Mouse (Mus musculus) midbrain, postnatal 0 days (tissue): ENCODE measurements around the gene Nrxn2. TPM values are rescaled to one million over a fixed set of nuclear protein-coding genes. Genes with fewer than 3 reads are reported as not detected.
A peak's percentile ranks its signal among the peaks of the same experiment; 100 is the strongest.

ENCODE experiments used
- ATAC-seq: fragments of 200-750 bp; cut with Nextera tagmentation; 2 replicates; pipeline ENCODE4 v1.8.0; 2017; ENCODE audit warnings: moderate number of reproducible peaks, mild to moderate bottlenecking, moderate TSS enrichment, moderate library complexity; ENCODE audit not compliant: low FRiP score
- DNase-seq: peaks from one replicate; pipeline ENCODE4 v3.0.0-alpha.2; 2015; ENCODE audit warnings: low spot score
- H3K27ac ChIP-seq: fragments of 300-500 bp; sonication (generic); 2 replicates; pipeline ENCODE4 v1.5.1; 2014; ENCODE audit warnings: low read depth, mild to moderate bottlenecking, low read length, mixed read lengths
- H3K27me3 ChIP-seq: fragments of 300-500 bp; sonication (generic); 2 replicates; pipeline ENCODE4 v1.6.1; 2014; ENCODE audit warnings: low read length, control low read depth, mixed read lengths; ENCODE audit not compliant: insufficient read depth
- H3K36me3 ChIP-seq: fragments of 300-500 bp; sonication (generic); 2 replicates; pipeline ENCODE4 v1.6.1; 2014; ENCODE audit warnings: low read length, control low read depth, mixed read lengths; ENCODE audit not compliant: insufficient read depth
- H3K4me1 ChIP-seq: fragments of 300-500 bp; sonication (generic); 2 replicates; pipeline ENCODE4 v1.6.1; 2014; ENCODE audit warnings: mild to moderate bottlenecking, control low read depth, antibody characterized with exemption, low read length, mixed read lengths; ENCODE audit not compliant: insufficient read depth
- H3K4me2 ChIP-seq: fragments of 300-500 bp; sonication (generic); 2 replicates; pipeline ENCODE4 v1.6.1; 2014; ENCODE audit warnings: low read depth, mild to moderate bottlenecking, low read length, mixed read lengths; ENCODE audit not compliant: poor library complexity, severe bottlenecking
- H3K4me3 ChIP-seq: fragments of 300-500 bp; sonication (generic); 2 replicates; pipeline ENCODE4 v1.5.1; 2014; ENCODE audit warnings: low read depth, mild to moderate bottlenecking, low read length, moderate library complexity
- H3K9ac ChIP-seq: fragments of 300-500 bp; sonication (generic); replicated peaks from 2 replicates; pipeline ENCODE4 v1.6.1; 2014; ENCODE audit warnings: mild to moderate bottlenecking, low read length, moderate library complexity, mixed read lengths; ENCODE audit not compliant: poor library complexity, severe bottlenecking
- H3K9me3 ChIP-seq: fragments of 300-500 bp; sonication (generic); 2 replicates; pipeline ENCODE4 v1.6.1; 2016; ENCODE audit warnings: low read length, control low read depth
- CTCF ChIP-seq: IDR thresholded peaks from 2 replicates; pipeline ENCODE4 v1.5.1; 2016; ENCODE audit warnings: antibody characterized with exemption, mild to moderate bottlenecking
- WGBS: fragments of 180-500 bp; shearing (Covaris S2); extraction: QIAGEN DNeasy Blood & Tissue Kit; methylation state at CpG from one replicate; pipeline ENCODE4 v1.1.7; 2014; 5-methylcytosine and 5-hydroxymethylcytosine counted together
- polyA plus RNA-seq: library from polyadenylated mRNA; unstranded; fragments of >200 nt; fragmentation: Nextera tagmentation; extraction: Ambion mirVana; gene quantifications from 2 replicates; pipeline ENCODE4 v1.2.1, GENCODE M21; 2015
- total RNA-seq: library from RNA; depleted of rRNA; stranded (reverse); fragments of >200 nt; gene quantifications from 2 replicates; pipeline ENCODE4 v1.2.3, GENCODE M21; 2014

Nrxn2 gene
- total and polyA plus RNA-seq, 2 experiments from 2014 or later = 75.7 to 382 TPM

DNA sequence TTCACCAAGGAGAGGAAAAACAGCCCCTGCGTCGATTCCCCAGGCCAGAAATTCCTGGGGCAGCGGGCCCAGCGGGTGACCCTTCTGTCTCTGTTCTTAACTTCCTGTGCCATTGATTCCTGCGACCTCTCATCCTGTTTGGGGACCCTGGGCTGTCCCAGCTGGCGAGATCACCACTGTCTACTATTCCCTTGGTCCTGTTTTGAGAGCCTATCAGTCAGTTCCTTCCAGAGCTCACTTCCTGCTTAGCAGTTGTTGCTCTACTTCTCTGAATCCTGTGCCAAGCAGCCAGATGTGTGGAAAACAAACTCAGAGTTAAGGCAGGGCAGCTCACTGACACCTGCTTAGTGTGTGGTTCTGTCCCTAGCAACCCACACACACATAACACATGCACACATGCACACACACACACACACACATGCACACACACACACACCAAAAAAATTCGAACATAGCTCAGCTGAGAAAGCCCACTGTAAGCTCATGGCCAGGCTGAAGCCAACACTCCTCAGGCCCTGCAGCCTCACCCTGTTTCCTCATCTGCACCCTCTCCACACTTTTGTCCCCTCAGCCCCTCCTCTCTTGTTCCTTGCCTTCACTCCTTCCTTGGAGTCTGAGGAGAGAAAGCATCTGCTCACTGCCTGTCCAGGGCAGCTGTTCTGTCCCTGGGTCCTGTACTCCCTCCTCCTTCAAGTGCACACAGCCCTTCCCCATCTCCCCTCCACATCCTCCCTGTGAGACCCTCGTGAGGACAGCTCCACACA lies 135.5 kb downstream of the Nrxn2 start:
- Histone ChIP-seq H3K27me3 (no peaks in the 10 kb centered on the region), H3K4me3 (no peak overlapping the region), H3K4me1 (no peaks in the 10 kb centered on the region), H3K4me2 (no peak overlapping the region), H3K27ac (no peak overlapping the region), H3K36me3 (no peaks in the 10 kb centered on the region), H3K9me3 (no peaks in the 10 kb centered on the region), H3K9ac (no peak overlapping the region)
- DNase-seq (no peak), ATAC-seq (no peak)
- 39% methylated on average over 8 of the region's 8 CpGs for WGBS
- no peak for TF ChIP-seq CTCF

DNA sequence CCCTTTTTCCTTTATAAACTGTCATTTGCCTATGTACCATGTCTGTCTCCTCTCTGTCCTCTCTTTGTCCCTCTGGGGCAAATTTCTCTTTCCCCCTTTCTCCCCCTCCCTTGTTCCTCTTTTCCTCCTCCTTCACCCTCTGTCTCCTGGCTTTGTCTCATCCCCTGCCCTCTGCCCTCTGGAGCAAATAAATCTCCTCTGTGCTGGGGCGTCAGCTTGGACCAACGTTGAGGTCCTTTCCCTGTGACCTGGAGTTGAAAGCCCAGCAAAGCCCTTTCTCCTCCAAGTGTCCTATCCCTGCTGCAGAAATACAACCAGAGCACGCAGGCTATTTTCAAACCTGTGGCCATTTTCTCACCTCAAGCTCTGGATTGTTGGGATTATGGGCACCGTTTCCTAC lies 141.0 kb downstream of the Nrxn2 start:
- H3K27me3 ChIP-seq = no peaks in the 10 kb centered on the region
- no peak overlapping the region for H3K27ac ChIP-seq
- TF ChIP-seq CTCF = no peak
- no peak overlapping the region for H3K4me3 ChIP-seq
- no peaks in the 10 kb centered on the region for H3K4me1 ChIP-seq
- no peaks in the 10 kb centered on the region for H3K9me3 ChIP-seq
- no peak for ATAC-seq
- WGBS = 60% methylated on average over 4 of the region's 4 CpGs
- no peak for DNase-seq
- H3K9ac ChIP-seq = no peak overlapping the region
- H3K4me2 ChIP-seq = no peak overlapping the region
- no peaks in the 10 kb centered on the region for H3K36me3 ChIP-seq

DNA sequence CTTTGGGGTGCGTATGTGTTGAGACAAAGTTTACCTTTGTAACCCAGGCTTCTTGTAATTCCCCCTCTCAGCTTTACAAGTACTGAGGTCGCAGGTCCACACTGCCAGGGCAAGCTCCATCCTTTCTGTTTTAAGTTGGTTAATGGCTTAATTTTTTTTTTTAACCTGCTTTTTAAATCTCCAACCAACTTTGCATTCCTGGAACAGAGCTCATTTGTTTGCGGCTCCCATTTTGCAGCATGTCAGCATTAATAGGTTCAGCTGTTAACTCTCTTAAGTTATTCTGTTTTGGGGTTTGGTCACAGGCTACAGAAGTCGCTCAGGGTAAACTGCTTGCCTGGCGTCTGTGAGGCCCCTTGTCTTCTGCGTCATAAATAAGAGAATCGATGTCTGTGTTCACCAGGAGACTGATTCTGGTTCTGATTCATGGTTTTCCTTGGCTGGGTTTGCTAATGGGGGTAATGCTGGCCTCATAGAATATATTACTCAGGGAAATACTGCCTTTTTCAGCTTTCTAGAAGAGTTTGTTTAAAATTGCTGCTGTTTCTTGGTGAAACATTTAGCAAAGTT lies 141.8 kb downstream of the Nrxn2 start:
- Histone ChIP-seq H3K27ac (no peak overlapping the region), H3K4me3 (no peak overlapping the region), H3K4me2 (no peak overlapping the region), H3K27me3 (no peaks in the 10 kb centered on the region), H3K36me3 (no peaks in the 10 kb centered on the region), H3K9ac (no peak overlapping the region), H3K4me1 (no peaks in the 10 kb centered on the region), H3K9me3 (no peaks in the 10 kb centered on the region)
- 70% methylated on average over 7 of the region's 7 CpGs for WGBS
- no peak for TF ChIP-seq CTCF
- ATAC-seq = no peak
- no peak for DNase-seq

DNA sequence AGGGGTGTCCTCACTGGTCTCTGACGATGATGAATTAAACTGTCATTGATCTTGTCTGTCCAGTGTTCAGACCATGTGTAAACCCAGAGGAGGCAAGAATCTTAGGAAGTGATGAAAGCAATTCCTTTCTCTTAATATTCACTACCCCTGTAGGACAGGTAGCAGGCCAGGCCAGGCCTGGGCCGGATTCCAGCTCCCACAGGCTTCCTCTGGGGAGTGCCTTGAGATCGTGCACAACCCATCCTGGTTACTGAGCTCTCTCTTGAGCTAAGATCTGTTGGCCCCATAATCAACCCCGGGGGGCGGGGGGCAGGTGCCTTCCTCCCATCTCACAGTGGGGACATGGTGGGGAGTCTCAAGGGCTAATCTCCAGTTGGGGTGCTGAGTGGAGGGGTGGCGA lies 146.6 kb downstream of the Nrxn2 start:
- no peak overlapping the region for H3K27ac ChIP-seq
- H3K9me3 ChIP-seq = no peaks in the 10 kb centered on the region
- ATAC-seq = no peak
- H3K4me3 ChIP-seq = no peak overlapping the region
- H3K36me3 ChIP-seq = no peaks in the 10 kb centered on the region
- WGBS = 89% methylated on average over 6 of the region's 6 CpGs
- no peak for DNase-seq
- no peaks in the 10 kb centered on the region for H3K27me3 ChIP-seq
- H3K9ac ChIP-seq = no peak overlapping the region
- 0 out of 2 replicates have a peak, but pooled peaks cover 4% of the 10 kb centered on the region for H3K4me1 ChIP-seq
- TF ChIP-seq CTCF = no peak
- no peak overlapping the region for H3K4me2 ChIP-seq

DNA sequence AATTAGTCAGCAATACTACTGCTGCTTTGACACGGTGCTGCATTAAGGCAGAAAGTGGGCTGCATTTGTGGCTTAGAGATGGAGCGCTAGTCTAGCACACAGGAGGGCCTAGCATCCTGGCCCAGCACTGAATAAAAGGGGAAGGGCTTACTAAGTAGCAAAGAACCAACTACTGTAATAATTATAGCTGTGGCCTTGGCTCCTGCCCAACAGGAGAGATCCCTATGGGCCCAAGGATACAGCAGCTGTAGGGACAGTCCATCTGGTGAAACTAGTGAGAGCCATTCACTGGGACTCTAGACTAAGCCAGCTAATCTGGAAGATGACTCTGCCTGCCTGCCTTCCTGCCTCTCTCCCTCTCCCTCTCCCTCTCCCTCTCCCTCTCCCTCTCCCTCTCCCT lies 147.9 kb downstream of the Nrxn2 start:
- 65% methylated on average over 2 of the region's 2 CpGs for WGBS
- DNase-seq (peak; percentile 65), ATAC-seq (no peak)
- Histone ChIP-seq H3K9me3 (no peaks in the 10 kb centered on the region), H3K27me3 (no peaks in the 10 kb centered on the region), H3K4me2 (no peak overlapping the region), H3K27ac (no peak overlapping the region), H3K4me3 (no peak overlapping the region), H3K36me3 (no peaks in the 10 kb centered on the region), H3K9ac (no peak overlapping the region), H3K4me1 (0 out of 2 replicates have a peak, but pooled peaks cover 4% of the 10 kb centered on the region)
- no peak for TF ChIP-seq CTCF

DNA sequence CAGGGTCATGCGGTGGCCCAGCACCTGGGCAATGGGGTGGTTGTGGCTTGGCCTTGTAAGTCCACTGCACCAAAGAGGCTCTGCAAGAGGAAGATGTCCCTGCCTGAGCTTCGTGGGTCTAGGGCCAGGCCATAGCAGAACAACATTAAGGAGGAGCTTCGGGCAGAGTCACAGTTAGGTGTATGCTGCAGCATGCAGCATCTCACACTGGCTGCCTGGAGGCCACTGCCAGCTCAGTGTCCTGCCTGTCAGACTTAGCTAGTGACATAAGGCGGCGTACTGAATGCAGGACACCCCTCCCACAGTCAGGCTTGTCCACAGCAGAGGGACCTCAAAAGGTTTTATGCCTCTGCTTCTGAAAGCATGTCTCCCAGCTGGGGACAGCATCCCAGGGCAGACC lies 150.5 kb downstream of the Nrxn2 start:
- no peak for TF ChIP-seq CTCF
- H3K27ac ChIP-seq = no peak overlapping the region
- WGBS = 69% methylated on average over 5 of the region's 5 CpGs
- DNase-seq = no peak
- H3K9me3 ChIP-seq = no peaks in the 10 kb centered on the region
- H3K9ac ChIP-seq = no peak overlapping the region
- H3K4me2 ChIP-seq = no peak overlapping the region
- H3K27me3 ChIP-seq = no peaks in the 10 kb centered on the region
- no peak overlapping the region for H3K4me3 ChIP-seq
- H3K4me1 ChIP-seq = 0 out of 2 replicates have a peak, but pooled peaks cover 4% of the 10 kb centered on the region
- ATAC-seq = no peak
- H3K36me3 ChIP-seq = no peaks in the 10 kb centered on the region
